Mouse (Mus musculus) hindbrain, embryonic 14.5 days (tissue): ENCODE results near the gene Mrpl52. TPM values are rescaled to one million over a fixed set of nuclear protein-coding genes. Genes with fewer than 3 reads are reported as not detected.

Experiments used
- ATAC-seq: fragments of 200-750 bp; cut with Nextera tagmentation; 2 replicates; pipeline ENCODE4 v1.8.0; 2017; ENCODE audit warnings: moderate number of reproducible peaks, mild to moderate bottlenecking, moderate TSS enrichment, moderate library complexity; ENCODE audit not compliant: low FRiP score
- DNase-seq: peaks from one replicate; pipeline ENCODE4 v3.0.0-alpha.2; 2015; ENCODE audit warnings: low spot score
- H3K27ac ChIP-seq: fragments of 300-500 bp; sonication (generic); 2 replicates; pipeline ENCODE4 v1.5.1; 2014; ENCODE audit warnings: mild to moderate bottlenecking, moderate library complexity
- H3K27me3 ChIP-seq: fragments of 300-500 bp; sonication (generic); 2 replicates; pipeline ENCODE4 v1.6.1; 2014; ENCODE audit warnings: mild to moderate bottlenecking, low read length, mixed read lengths; ENCODE audit not compliant: control insufficient read depth, insufficient read depth
- H3K36me3 ChIP-seq: fragments of 300-500 bp; sonication (generic); replicated peaks from 2 replicates; pipeline ENCODE4 v1.6.1; 2014; ENCODE audit not compliant: control insufficient read depth, insufficient read depth
- H3K4me1 ChIP-seq: fragments of 300-500 bp; sonication (generic); replicated peaks from 2 replicates; pipeline ENCODE4 v1.6.1; 2014; ENCODE audit warnings: antibody characterized with exemption, low read length, mixed read lengths; ENCODE audit not compliant: control insufficient read depth, insufficient read depth
- H3K4me2 ChIP-seq: fragments of 300-500 bp; sonication (generic); replicated peaks from 2 replicates; pipeline ENCODE4 v1.6.1; 2014; ENCODE audit warnings: mild to moderate bottlenecking, moderate library complexity
- H3K4me3 ChIP-seq: fragments of 300-500 bp; sonication (generic); replicated peaks from 2 replicates; pipeline ENCODE4 v1.5.1; 2014; ENCODE audit warnings: mild to moderate bottlenecking, low read length
- H3K9ac ChIP-seq: fragments of 300-500 bp; sonication (generic); 2 replicates; pipeline ENCODE4 v1.6.1; 2014
- H3K9me3 ChIP-seq: fragments of 300-500 bp; sonication (generic); 2 replicates; pipeline ENCODE4 v1.6.1; 2016; ENCODE audit warnings: low read length; ENCODE audit not compliant: control insufficient read depth
- WGBS: fragments of 180-500 bp; shearing (Covaris S2); extraction: QIAGEN DNeasy Blood & Tissue Kit; methylation state at CpG from one replicate; pipeline ENCODE4 v1.1.7; 2014; 5-methylcytosine and 5-hydroxymethylcytosine counted together
- polyA plus RNA-seq: library from polyadenylated mRNA; unstranded; fragments of >200 nt; fragmentation: Nextera tagmentation; extraction: Ambion mirVana; gene quantifications from 2 replicates; pipeline ENCODE4 v1.2.1, GENCODE M21; 2014

Mrpl52 gene
- polyA plus RNA-seq, result 245 and 308 TPM in 2 replicates

- Histone ChIP-seq H3K4me2 (peak within 1 kb of the TSS; percentile 73), H3K9ac (peak within 1 kb of the TSS; percentile 89), H3K4me3 (peak within 1 kb of the TSS; percentile 93), H3K4me1 (peaks cover 21% of the 10 kb centered on the region), H3K27ac (peak within 1 kb of the TSS; percentile 89), H3K36me3 (peaks cover 13% of the 10 kb centered on the region; the same call in 1 of the 2 replicates), H3K27me3 (peaks cover 1% of the 10 kb centered on the region; the same call in 1 of the 2 replicates), H3K9me3 (no peaks in the 10 kb centered on the region)
- DNase-seq, result peak; percentile 96
- peak; percentile 84 for ATAC-seq
- WGBS, result under 1% methylated on average over 45 of the region's 48 CpGs
These were observed at the start of gene Mrpl52 for GRCm38 (mm10) chr14:54426689-54427398. Mrpl52 (plus strand) TSS chr14:54426909.

- DNase-seq (no peak), ATAC-seq (no peak)
- H3K27me3 ChIP-seq, result no peaks in the 10 kb centered on the region
- H3K4me3 ChIP-seq, result no peak overlapping the region
- H3K9me3 ChIP-seq, result no peaks in the 10 kb centered on the region
- 90% methylated on average over 6 of the region's 6 CpGs for WGBS
- no peaks in the 10 kb centered on the region for H3K36me3 ChIP-seq
- no peak overlapping the region for H3K4me2 ChIP-seq
- no peaks in the 10 kb centered on the region for H3K4me1 ChIP-seq
- H3K27ac ChIP-seq, result no peak overlapping the region
- H3K9ac ChIP-seq, result no peak overlapping the region
These were observed 49.5 kb upstream of the Mrpl52 start for GRCm38 (mm10) chr14:54377166-54377565.

GRCm38 (mm10) chr14:54379571-54379970 is 47.1 kb upstream of the Mrpl52 start:
- Histone ChIP-seq H3K4me2 (no peak overlapping the region), H3K9me3 (no peaks in the 10 kb centered on the region), H3K27me3 (no peaks in the 10 kb centered on the region), H3K4me1 (no peaks in the 10 kb centered on the region), H3K36me3 (no peaks in the 10 kb centered on the region), H3K4me3 (no peak overlapping the region), H3K9ac (no peak overlapping the region), H3K27ac (no peak overlapping the region)
- WGBS, result 84% methylated on average over 13 of the region's 13 CpGs
- DNase-seq (no peak), ATAC-seq (no peak)

GRCm38 (mm10) chr14:54380616-54381015 is 46.1 kb upstream of the Mrpl52 start:
- H3K9ac ChIP-seq, result no peak overlapping the region
- no peak overlapping the region for H3K27ac ChIP-seq
- WGBS, result 72% methylated on average over 4 of the region's 4 CpGs
- no peaks in the 10 kb centered on the region for H3K4me1 ChIP-seq
- ATAC-seq (no peak), DNase-seq (no peak)
- no peak overlapping the region for H3K4me3 ChIP-seq
- no peaks in the 10 kb centered on the region for H3K36me3 ChIP-seq
- no peaks in the 10 kb centered on the region for H3K9me3 ChIP-seq
- H3K4me2 ChIP-seq, result no peak overlapping the region
- no peaks in the 10 kb centered on the region for H3K27me3 ChIP-seq

GRCm38 (mm10) chr14:54381816-54382215 is 44.9 kb upstream of the Mrpl52 start:
- no peaks in the 10 kb centered on the region for H3K4me1 ChIP-seq
- no peaks in the 10 kb centered on the region for H3K9me3 ChIP-seq
- H3K27me3 ChIP-seq, result no peaks in the 10 kb centered on the region
- H3K4me3 ChIP-seq, result no peak overlapping the region
- ATAC-seq (no peak), DNase-seq (no peak)
- H3K36me3 ChIP-seq, result no peaks in the 10 kb centered on the region
- H3K27ac ChIP-seq, result no peak overlapping the region
- H3K9ac ChIP-seq, result no peak overlapping the region
- 72% methylated on average over 10 of the region's 10 CpGs for WGBS
- no peak overlapping the region for H3K4me2 ChIP-seq

GRCm38 (mm10) chr14:54382641-54383040 is 44.1 kb upstream of the Mrpl52 start:
- no peak for ATAC-seq

GRCm38 (mm10) chr14:54383355-54383771 is 43.3 kb upstream of the Mrpl52 start:
- H3K27me3 ChIP-seq, result no peaks in the 10 kb centered on the region
- no peaks in the 10 kb centered on the region for H3K36me3 ChIP-seq
- H3K4me3 ChIP-seq, result no peak overlapping the region
- no peak overlapping the region for H3K4me2 ChIP-seq
- H3K4me1 ChIP-seq, result no peaks in the 10 kb centered on the region
- ATAC-seq, result no peak
- no peaks in the 10 kb centered on the region for H3K9me3 ChIP-seq
- H3K9ac ChIP-seq, result no peak overlapping the region
- 53% methylated on average over 4 of the region's 4 CpGs for WGBS
- H3K27ac ChIP-seq, result no peak overlapping the region
- DNase-seq, result no peak

More at GRCm38 (mm10) chr14:54382641-54383040, 44.1 kb upstream of the Mrpl52 start:
- no peaks in the 10 kb centered on the region for H3K36me3 ChIP-seq
- 36% methylated on average over 9 of the region's 9 CpGs for WGBS
- no peaks in the 10 kb centered on the region for H3K27me3 ChIP-seq
- H3K9me3 ChIP-seq, result no peaks in the 10 kb centered on the region
- no peaks in the 10 kb centered on the region for H3K4me1 ChIP-seq
- H3K9ac ChIP-seq, result no peak overlapping the region
- no peak for DNase-seq
- no peak overlapping the region for H3K4me2 ChIP-seq
- no peak overlapping the region for H3K4me3 ChIP-seq
- no peak overlapping the region for H3K27ac ChIP-seq

- Histone ChIP-seq H3K9ac (no peak overlapping the region), H3K9me3 (no peaks in the 10 kb centered on the region), H3K36me3 (no peaks in the 10 kb centered on the region), H3K4me3 (no peak overlapping the region), H3K27me3 (no peaks in the 10 kb centered on the region), H3K4me2 (no peak overlapping the region), H3K27ac (no peak overlapping the region), H3K4me1 (no peaks in the 10 kb centered on the region)
- DNase-seq, result no peak
- WGBS, result 93% methylated on average over 8 of the region's 8 CpGs
- ATAC-seq, result no peak
These were observed 42.3 kb upstream of the Mrpl52 start for GRCm38 (mm10) chr14:54384396-54384795.

- ATAC-seq, result no peak
- Histone ChIP-seq H3K4me2 (no peak overlapping the region), H3K9me3 (no peaks in the 10 kb centered on the region), H3K4me3 (no peak overlapping the region), H3K36me3 (no peaks in the 10 kb centered on the region), H3K27ac (no peak overlapping the region), H3K4me1 (no peaks in the 10 kb centered on the region), H3K27me3 (no peaks in the 10 kb centered on the region), H3K9ac (no peak overlapping the region)
- WGBS, result 83% methylated on average over 7 of the region's 7 CpGs
- DNase-seq, result no peak
These were observed 40.6 kb upstream of the Mrpl52 start for GRCm38 (mm10) chr14:54385968-54386618.
